8 mouse cellular contexts compared by ENCODE assay signal in genomic region chr2:180103978-180104658, GRCm38 (mm10). TPM values are rescaled to one million over a fixed set of nuclear protein-coding genes. Genes with fewer than 3 reads are reported as not detected.
A peak's percentile ranks its signal among the peaks of the same experiment; 100 is the strongest.
DNase-seq lines count a peak whose midpoint lies in the region; ATAC-seq lines count a peak whose summit lies in the region.

TSS of gene Hrh3 (minus strand) at chr2:180104488.

- peaks cover 26% of the 10 kb centered on the region for H3K4me1 ChIP-seq in embryonic facial prominence, embryonic 12.5 days
- H3K4me1 ChIP-seq in heart, embryonic 16.5 days (ENCODE audit: control insufficient read depth, insufficient read depth, low read length), result peaks cover 18% of the 10 kb centered on the region
- peaks cover 14% of the 10 kb centered on the region for H3K4me1 ChIP-seq in liver, embryonic 16.5 days (ENCODE audit: control insufficient read depth, low read depth, low read length)
- peaks cover 45% of the 10 kb centered on the region for H3K4me1 ChIP-seq in neural tube, embryonic 12.5 days

- H3K36me3 ChIP-seq in embryonic facial prominence, embryonic 12.5 days, result no peaks in the 10 kb centered on the region
- H3K36me3 ChIP-seq in heart, embryonic 16.5 days (ENCODE audit: control insufficient read depth, insufficient read depth), result no peaks in the 10 kb centered on the region
- no peaks in the 10 kb centered on the region for H3K36me3 ChIP-seq in liver, embryonic 16.5 days (ENCODE audit: control insufficient read depth, insufficient read depth)
- H3K36me3 ChIP-seq in neural tube, embryonic 12.5 days, result no peaks in the 10 kb centered on the region

- peak; percentile 83 for ATAC-seq in embryonic facial prominence, embryonic 12.5 days (ENCODE audit: insufficient number of reproducible peaks, insufficient read depth, low FRiP score, low TSS enrichment)
- peak; percentile 72 for ATAC-seq in heart, embryonic 16.5 days (replicated peaks; ENCODE audit: extremely low read depth, insufficient read depth, low FRiP score)
- ATAC-seq in liver, embryonic 16.5 days (ENCODE audit: low read depth), result peak; percentile 76
- peak; percentile 63 for ATAC-seq in neural tube, embryonic 12.5 days (ENCODE audit: low FRiP score, low read depth)

- peak within 1 kb of the TSS; percentile 99 for H3K4me2 ChIP-seq in embryonic facial prominence, embryonic 12.5 days (replicated peaks)
- peak within 1 kb of the TSS; percentile 97 for H3K4me2 ChIP-seq in heart, embryonic 16.5 days (ENCODE audit: low read depth, low read length)
- H3K4me2 ChIP-seq in liver, embryonic 16.5 days (ENCODE audit: low read depth, low read length), result peak within 1 kb of the TSS; percentile 72
- peak within 1 kb of the TSS; percentile 98 for H3K4me2 ChIP-seq in neural tube, embryonic 12.5 days (replicated peaks)

- 1% methylated on average over 61 of the region's 87 CpGs for WGBS in embryonic facial prominence, embryonic 12.5 days
- WGBS in heart, embryonic 16.5 days, result under 1% methylated on average over 63 of the region's 87 CpGs
- under 1% methylated on average over 65 of the region's 87 CpGs for WGBS in liver, embryonic 16.5 days (ENCODE audit: insufficient replicate concordance)
- under 1% methylated on average over 63 of the region's 87 CpGs for WGBS in neural tube, embryonic 12.5 days

- peak within 1 kb of the TSS; percentile 50 for H3K4me3 ChIP-seq in embryonic facial prominence, embryonic 12.5 days
- H3K4me3 ChIP-seq in heart, embryonic 16.5 days (ENCODE audit: low read length), result peak within 1 kb of the TSS; percentile 63
- H3K4me3 ChIP-seq in liver, embryonic 16.5 days (ENCODE audit: low read depth, low read length), result peak within 1 kb of the TSS; percentile 58
- peak within 1 kb of the TSS; percentile 61 for H3K4me3 ChIP-seq in neural tube, embryonic 12.5 days

- 0 out of 2 replicates have a peak within 1 kb of the TSS, but pooled peaks have one; percentile 25 for H3K9ac ChIP-seq in embryonic facial prominence, embryonic 12.5 days
- no peak within 1 kb of the TSS for H3K9ac ChIP-seq in heart, embryonic 16.5 days (ENCODE audit: low read length)
- H3K9ac ChIP-seq in liver, embryonic 16.5 days (ENCODE audit: low read depth, low read length), result no peak within 1 kb of the TSS
- peak within 1 kb of the TSS; percentile 62 for H3K9ac ChIP-seq in neural tube, embryonic 12.5 days

- peak; percentile 79 to 83 for DNase-seq in B cell, adult 2 months
- peak; percentile 90 for DNase-seq in adrenal gland, postnatal 14 days
- DNase-seq in kidney, postnatal 10 days, result peak; percentile 92
- DNase-seq in thymus, adult 18-20 months, result peak; percentile 70 to 73

- H3K27me3 ChIP-seq in embryonic facial prominence, embryonic 12.5 days, result peaks cover 72% of the 10 kb centered on the region
- H3K27me3 ChIP-seq in heart, embryonic 16.5 days (ENCODE audit: control insufficient read depth, insufficient read depth, low read length), result peaks cover 64% of the 10 kb centered on the region
- peaks cover 66% of the 10 kb centered on the region for H3K27me3 ChIP-seq in liver, embryonic 16.5 days (ENCODE audit: control insufficient read depth, insufficient read depth, low read depth, low read length)
- H3K27me3 ChIP-seq in neural tube, embryonic 12.5 days (replicated peaks), result peaks cover 67% of the 10 kb centered on the region

- no peaks in the 10 kb centered on the region for H3K9me3 ChIP-seq in embryonic facial prominence, embryonic 12.5 days
- no peaks in the 10 kb centered on the region for H3K9me3 ChIP-seq in heart, embryonic 16.5 days (replicated peaks; ENCODE audit: control insufficient read depth, low read length)
- H3K9me3 ChIP-seq in liver, embryonic 16.5 days (replicated peaks; ENCODE audit: control insufficient read depth, low read length), result no peaks in the 10 kb centered on the region
- H3K9me3 ChIP-seq in neural tube, embryonic 12.5 days, result no peaks in the 10 kb centered on the region

- H3K27ac ChIP-seq in embryonic facial prominence, embryonic 12.5 days, result no peak within 1 kb of the TSS
- H3K27ac ChIP-seq in heart, embryonic 16.5 days (ENCODE audit: low read length), result no peak within 1 kb of the TSS
- H3K27ac ChIP-seq in liver, embryonic 16.5 days (ENCODE audit: low read length), result no peak within 1 kb of the TSS
- H3K27ac ChIP-seq in neural tube, embryonic 12.5 days, result no peak within 1 kb of the TSS

RNA-seq across cellular contexts. Expression of gene Hrh3, which starts in this region (rescaled TPM):
- 0.41 TPM in 1 of 2 replicates, not detected in the other for total RNA-seq in adrenal gland, postnatal 14 days (2021)
- 0.20 and 0.57 TPM in 2 replicates for polyA plus RNA-seq in embryonic facial prominence, embryonic 12.5 days (2016; fragmentation: Nextera tagmentation; extraction: Ambion mirVana)
- 0.20 TPM in 1 of 2 replicates, not detected in the other for polyA plus RNA-seq in heart, embryonic 16.5 days (2015; fragmentation: Nextera tagmentation; extraction: Ambion mirVana)
- polyA plus RNA-seq in liver, embryonic 16.5 days (2015; fragmentation: Nextera tagmentation; extraction: Ambion mirVana), result not detected in 2 replicates
- 2.8 and 3.4 TPM in 2 replicates for polyA plus RNA-seq in neural tube, embryonic 12.5 days (2016; fragmentation: Nextera tagmentation; extraction: Ambion mirVana)

Comparison
In these comparisons a context has a peak if more than half of its experiments do, and no peak if none do; other contexts are left out.
1. Peak in DNase-seq in adrenal gland, postnatal 14 days; RNA of the gene not detected or under 1 TPM.
2. Peak in ATAC-seq, H3K4me3 ChIP-seq, H3K9ac ChIP-seq and H3K4me2 ChIP-seq in embryonic facial prominence, embryonic 12.5 days; RNA of the gene not detected or under 1 TPM.
3. Peak in ATAC-seq, H3K4me3 ChIP-seq and H3K4me2 ChIP-seq in heart, embryonic 16.5 days; RNA of the gene not detected or under 1 TPM.
4. Peak in ATAC-seq, H3K4me3 ChIP-seq and H3K4me2 ChIP-seq in liver, embryonic 16.5 days; RNA of the gene not detected or under 1 TPM.